Mouse (Mus musculus): Measurements from ENCODE around the gene Slc6a19.
"Not testable (repeated sequence)": the region's sequence is repeated elsewhere in the genome, so short reads cannot be mapped to it uniquely, and the experiment has no call there.

The Slc6a19 gene

GRCm38 (mm10) chr13:73711803-73712202, 7.1 kb upstream of the Slc6a19 start:
- no peak for DNase-seq

- DNase-seq, result peak in 1 of 2 experiments; percentile 45
These were observed 6.6 kb upstream of the Slc6a19 start for GRCm38 (mm10) chr13:73711221-73711620.

- peak in 1 of 2 experiments; percentile 23 for DNase-seq
These were observed 4.8 kb upstream of the Slc6a19 start for GRCm38 (mm10) chr13:73709491-73709890.

- not testable (repeated sequence) for DNase-seq
These were observed 1.2 kb downstream of the Slc6a19 start for GRCm38 (mm10) chr13:73703486-73703885.

GRCm38 (mm10) chr13:73702776-73703175, 1.9 kb downstream of the Slc6a19 start:
- DNase-seq, result no peak

- no peak for DNase-seq
These were observed 3.3 kb downstream of the Slc6a19 start for GRCm38 (mm10) chr13:73701161-73701883.

GRCm38 (mm10) chr13:73700554-73700953, 4.1 kb downstream of the Slc6a19 start:
- peak in 1 of 2 experiments; percentile 45 for DNase-seq

GRCm38 (mm10) chr13:73699714-73700113, 5.0 kb downstream of the Slc6a19 start:
- no peak for DNase-seq

- DNase-seq, result no peak
These were observed 8.1 kb downstream of the Slc6a19 start for GRCm38 (mm10) chr13:73696529-73696928.

- DNase-seq, result no peak
These were observed 9.7 kb downstream of the Slc6a19 start for GRCm38 (mm10) chr13:73694972-73695371.

- no peak for DNase-seq
These were observed 11.3 kb downstream of the Slc6a19 start for GRCm38 (mm10) chr13:73693333-73693732.

- peak; percentile 90 to 94 for DNase-seq
These were observed 12.3 kb downstream of the Slc6a19 start for GRCm38 (mm10) chr13:73692249-73692868.

- DNase-seq, result no peak
These were observed 15.7 kb downstream of the Slc6a19 start for GRCm38 (mm10) chr13:73688934-73689333.

- DNase-seq, result peak in 1 of 2 experiments; percentile 16
These were observed 17.1 kb downstream of the Slc6a19 start for GRCm38 (mm10) chr13:73687601-73688000.

GRCm38 (mm10) chr13:73685502-73685901, 19.2 kb downstream of the Slc6a19 start:
- no peak for DNase-seq

GRCm38 (mm10) chr13:73684412-73684811, 20.3 kb downstream of the Slc6a19 start:
- DNase-seq, result no peak

GRCm38 (mm10) chr13:73683682-73684081, 21.0 kb downstream of the Slc6a19 start:
- DNase-seq, result no peak

GRCm38 (mm10) chr13:73682226-73682625, 22.4 kb downstream of the Slc6a19 start:
- DNase-seq, result no peak

- DNase-seq, result peak; percentile 40 to 58
These were observed 24.3 kb downstream of the Slc6a19 start for GRCm38 (mm10) chr13:73680394-73680793.

GRCm38 (mm10) chr13:73679311-73679710, 25.4 kb downstream of the Slc6a19 start:
- peak in 1 of 2 experiments; percentile 46 for DNase-seq

GRCm38 (mm10) chr13:73677853-73678252, 26.8 kb downstream of the Slc6a19 start, which contains the start of gene Slc6a18:
Gene Slc6a18 (minus strand): TSS chr13:73678023.
- no peak for DNase-seq

- DNase-seq, result peak in 1 of 2 experiments; percentile 45
These were observed 29.5 kb downstream of the Slc6a19 start for GRCm38 (mm10) chr13:73675161-73675560.

GRCm38 (mm10) chr13:73660163-73660695, 44.4 kb downstream of the Slc6a19 start:
- no peak for DNase-seq

- peak in 1 of 2 experiments; percentile 21 for DNase-seq
These were observed 45.7 kb downstream of the Slc6a19 start for GRCm38 (mm10) chr13:73658953-73659352.
